Mouse (Mus musculus) lung, adult 2 months (tissue): Measurements from ENCODE around the gene Ppm1h. TPM values are rescaled to one million over a fixed set of nuclear protein-coding genes. Genes with fewer than 3 reads are reported as not detected.
A peak's percentile ranks its signal among the peaks of the same experiment; 100 is the strongest.

Experiments
- DNase-seq: peaks from one replicate; pipeline ENCODE4 v3.0.0; 2022
- H3K4me1 ChIP-seq: fragments of 200-500 bp; 2 replicates; pipeline ENCODE4 v1.6.1; 2011; ENCODE audit warnings: low read length; ENCODE audit not compliant: control insufficient read depth, insufficient read depth
- H3K4me3 ChIP-seq: fragments of 200-500 bp; replicated peaks from 2 replicates; pipeline ENCODE3; 2011; ENCODE audit warnings: low read depth, mild to moderate bottlenecking, control low read depth, low read length; ENCODE audit errors: extremely low read depth
- CTCF ChIP-seq: fragments of 200-500 bp; IDR thresholded peaks from 2 replicates; pipeline ENCODE4 v1.5.1; 2011; ENCODE audit warnings: mild to moderate bottlenecking, low read length, control low read depth; ENCODE audit not compliant: insufficient read depth
- POLR2A ChIP-seq: fragments of 200-500 bp; IDR thresholded peaks from 2 replicates; pipeline ENCODE4 v1.6.1; 2011; ENCODE audit warnings: low read depth, mild to moderate bottlenecking, control low read depth, low read length, borderline replicate concordance; ENCODE audit errors: extremely low read depth
- WGBS: fragments of 180-500 bp; shearing (Covaris S2); methylation state at CpG from one replicate; pipeline ENCODE4 v1.1.7; 2018; 5-methylcytosine and 5-hydroxymethylcytosine counted together
- polyA plus RNA-seq: library from polyadenylated mRNA; depleted of rRNA; stranded (reverse); fragments of >200 nt; gene quantifications from 2 replicates; pipeline ENCODE4 v1.2.3, GENCODE M21; 2012

Ppm1h gene
- polyA plus RNA-seq, 1 experiment = 9.2 TPM

- Histone ChIP-seq H3K4me1 (peaks cover 7% of the 10 kb centered on the region), H3K4me3 (no peak overlapping the region)
- DNase-seq = no peak
- 62% methylated on average over 12 of the region's 12 CpGs for WGBS
- TF ChIP-seq CTCF (peak; percentile 58), POLR2A (no peak)
These were observed 216.7 kb downstream of the Ppm1h start for GRCm38 (mm10) chr10:122895121-122895770.

- H3K4me3 ChIP-seq = no peak overlapping the region
- DNase-seq = no peak
- WGBS = 58% methylated on average over 7 of the region's 7 CpGs
- peaks cover 5% of the 10 kb centered on the region for H3K4me1 ChIP-seq
- TF ChIP-seq CTCF (no peak), POLR2A (peak; percentile 43; the same call in 1 of the 2 replicates)
These were observed 221.4 kb downstream of the Ppm1h start for GRCm38 (mm10) chr10:122899971-122900370.

GRCm38 (mm10) chr10:122900466-122900865 is 221.9 kb downstream of the Ppm1h start:
- H3K4me1 ChIP-seq = peaks cover 2% of the 10 kb centered on the region; the same call in 1 of the 2 replicates
- no peak for DNase-seq
- TF ChIP-seq CTCF = no peak
- TF ChIP-seq POLR2A = no peak
- no peak overlapping the region for H3K4me3 ChIP-seq
- WGBS = 61% methylated on average over 1 of the region's 1 CpGs

- TF ChIP-seq CTCF (no peak), POLR2A (no peak)
- no peak overlapping the region for H3K4me3 ChIP-seq
- H3K4me1 ChIP-seq = peaks cover 2% of the 10 kb centered on the region; the same call in 1 of the 2 replicates
- no peak for DNase-seq
- 96% methylated on average over 5 of the region's 5 CpGs for WGBS
These were observed 222.8 kb downstream of the Ppm1h start for GRCm38 (mm10) chr10:122901379-122901778.

GRCm38 (mm10) chr10:122909406-122910032 is 231.0 kb downstream of the Ppm1h start:
- 89% methylated on average over 9 of the region's 9 CpGs for WGBS

GRCm38 (mm10) chr10:122910798-122911225 is 232.2 kb downstream of the Ppm1h start:
- no peaks in the 10 kb centered on the region; the same call in 1 of the 2 replicates for H3K4me1 ChIP-seq
- WGBS = 73% methylated on average over 8 of the region's 8 CpGs
- no peak overlapping the region for H3K4me3 ChIP-seq
- DNase-seq = no peak
- TF ChIP-seq POLR2A (no peak), CTCF (no peak)

More at GRCm38 (mm10) chr10:122909406-122910032, 231.0 kb downstream of the Ppm1h start:
- no peak for TF ChIP-seq POLR2A
- no peak for TF ChIP-seq CTCF
- Histone ChIP-seq H3K4me3 (no peak overlapping the region), H3K4me1 (no peaks in the 10 kb centered on the region; the same call in 1 of the 2 replicates)
- no peak for DNase-seq

GRCm38 (mm10) chr10:122911668-122912067 is 233.1 kb downstream of the Ppm1h start:
- no peak for DNase-seq
- 67% methylated on average over 8 of the region's 8 CpGs for WGBS

GRCm38 (mm10) chr10:122912086-122912690 is 233.6 kb downstream of the Ppm1h start:
- no peak overlapping the region for H3K4me3 ChIP-seq
- H3K4me1 ChIP-seq = no peaks in the 10 kb centered on the region; the same call in 1 of the 2 replicates
- no peak for DNase-seq
- WGBS = 39% methylated on average over 12 of the region's 12 CpGs
- TF ChIP-seq POLR2A (no peak), CTCF (no peak)

More at GRCm38 (mm10) chr10:122911668-122912067, 233.1 kb downstream of the Ppm1h start:
- Histone ChIP-seq H3K4me3 (no peak overlapping the region), H3K4me1 (no peaks in the 10 kb centered on the region; the same call in 1 of the 2 replicates)
- TF ChIP-seq POLR2A (no peak), CTCF (no peak)

GRCm38 (mm10) chr10:122912701-122913368 is 234.3 kb downstream of the Ppm1h start:
- DNase-seq = peak; percentile 65
- peak; percentile 14; the same call in 1 of the 2 replicates for TF ChIP-seq POLR2A
- no peak for TF ChIP-seq CTCF
- no peak overlapping the region for H3K4me3 ChIP-seq
- H3K4me1 ChIP-seq = no peaks in the 10 kb centered on the region; the same call in 1 of the 2 replicates
- 24% methylated on average over 19 of the region's 19 CpGs for WGBS
